Mouse (Mus musculus) brain, adult 2 months (tissue): ENCODE results near the gene Mlycd.
"Not testable (repeated sequence)": the region's sequence is repeated elsewhere in the genome, so short reads cannot be mapped to it uniquely, and the experiment has no call there.

Experiments
- DNase-seq: peaks from one replicate; pipeline ENCODE4 v3.0.0; 2011; ENCODE audit warnings: low read depth, low spot score

The Mlycd gene

GRCm38 (mm10) chr8:119394524-119395026 lies at the start of gene Mlycd:
Mlycd (plus strand) TSS chr8:119394878.
- DNase-seq = peak; percentile 97

- DNase-seq = no peak
Observed at GRCm38 (mm10) chr8:119345029-119345682, 49.5 kb upstream of the Mlycd start.

- DNase-seq = no peak
Observed at GRCm38 (mm10) chr8:119345683-119346075, 49.0 kb upstream of the Mlycd start.

DNA sequence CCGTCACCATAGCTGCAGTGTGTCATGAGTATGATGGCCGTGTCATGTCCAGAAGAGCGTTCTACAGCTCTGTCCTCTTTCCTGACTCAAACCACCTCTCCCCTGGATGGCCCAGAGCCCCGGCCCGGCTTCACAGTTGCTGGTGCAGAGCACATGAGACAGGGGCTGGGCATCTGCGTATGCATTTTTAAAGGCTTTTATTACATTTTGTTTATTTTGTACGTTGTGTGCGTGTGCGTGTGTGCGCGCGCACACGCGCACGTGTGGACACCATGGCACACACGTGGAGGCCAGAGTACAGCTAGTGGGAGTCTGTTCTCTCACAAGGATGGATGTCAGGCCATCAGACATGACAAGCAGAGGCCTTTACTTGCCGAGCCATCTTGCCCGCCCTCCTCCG lies 43.0 kb upstream of the Mlycd start:
- DNase-seq = no peak

- peak; percentile 40 for DNase-seq
Observed at GRCm38 (mm10) chr8:119352977-119353658, 41.6 kb upstream of the Mlycd start.

GRCm38 (mm10) chr8:119353659-119354023 lies 41.0 kb upstream of the Mlycd start:
- no peak for DNase-seq

DNA sequence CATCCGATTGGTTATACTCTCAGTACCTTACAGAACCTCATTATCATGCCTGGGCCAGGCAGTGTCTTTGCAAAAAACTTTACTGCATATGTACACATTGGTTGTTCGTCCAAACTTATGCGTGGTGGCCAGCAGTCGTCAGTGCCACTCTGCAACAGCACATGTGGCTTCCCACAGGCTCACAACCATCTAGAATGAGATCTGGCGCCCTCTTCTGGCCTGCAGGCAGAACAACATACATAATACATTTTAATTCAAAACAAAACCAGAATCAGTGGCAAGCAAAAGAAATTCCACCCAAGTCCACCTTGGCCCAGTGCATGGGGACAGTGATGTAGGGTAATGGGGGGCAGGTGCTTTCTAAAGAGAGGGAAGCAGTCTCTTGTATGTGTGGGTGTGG lies 38.0 kb upstream of the Mlycd start:
- peak; percentile 33 for DNase-seq

- no peak for DNase-seq
Observed at GRCm38 (mm10) chr8:119358175-119358574, 36.5 kb upstream of the Mlycd start.

DNA sequence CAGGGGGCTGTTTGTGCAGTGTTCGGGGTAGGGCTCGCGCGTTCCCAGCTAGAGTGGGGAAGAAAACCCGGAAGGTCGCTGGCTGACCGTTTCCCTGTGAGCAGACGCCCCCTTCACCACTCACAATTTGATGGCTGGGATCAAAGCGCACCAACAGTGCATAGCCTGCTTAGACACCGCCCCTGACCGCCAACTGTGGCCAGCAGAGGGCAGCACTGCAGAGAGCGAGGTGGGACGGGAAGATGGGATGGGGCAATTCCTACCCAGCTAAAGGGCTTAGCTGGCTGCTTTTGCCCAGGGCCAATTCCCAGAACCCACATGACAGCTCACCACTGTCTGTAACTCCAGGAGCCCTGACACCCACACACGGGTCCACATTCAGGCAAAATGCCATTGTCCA lies 35.8 kb upstream of the Mlycd start:
- DNase-seq = no peak

DNA sequence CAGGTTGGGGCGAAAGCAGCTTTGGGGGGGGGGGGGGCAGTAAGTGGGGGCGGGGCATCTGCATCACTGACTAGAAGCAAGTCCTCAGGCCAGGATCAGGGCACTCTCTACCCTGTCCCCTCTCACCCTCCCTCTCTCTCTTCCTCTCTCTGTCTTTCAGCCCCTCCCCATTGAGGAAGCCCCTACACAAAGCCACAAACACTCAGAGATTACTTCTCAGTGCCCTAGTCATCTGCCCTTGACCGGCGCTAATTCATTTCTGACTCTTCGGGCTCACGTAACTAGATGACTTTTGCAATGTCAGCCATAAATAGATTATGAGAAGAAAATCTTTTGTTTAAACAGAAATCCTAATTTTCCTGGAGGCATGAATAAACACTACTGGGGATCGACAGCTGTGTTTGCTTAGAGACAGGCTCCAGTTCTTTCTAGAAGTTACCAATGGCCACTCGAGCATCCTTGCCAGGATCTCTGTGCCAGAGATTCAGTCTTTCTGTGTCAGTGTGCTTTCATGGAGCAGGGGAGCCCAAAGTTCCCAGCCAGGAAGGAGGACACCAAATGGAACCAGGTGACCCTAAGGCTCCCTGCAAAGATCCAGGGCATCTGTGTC lies 33.9 kb upstream of the Mlycd start:
- DNase-seq = no peak

DNA sequence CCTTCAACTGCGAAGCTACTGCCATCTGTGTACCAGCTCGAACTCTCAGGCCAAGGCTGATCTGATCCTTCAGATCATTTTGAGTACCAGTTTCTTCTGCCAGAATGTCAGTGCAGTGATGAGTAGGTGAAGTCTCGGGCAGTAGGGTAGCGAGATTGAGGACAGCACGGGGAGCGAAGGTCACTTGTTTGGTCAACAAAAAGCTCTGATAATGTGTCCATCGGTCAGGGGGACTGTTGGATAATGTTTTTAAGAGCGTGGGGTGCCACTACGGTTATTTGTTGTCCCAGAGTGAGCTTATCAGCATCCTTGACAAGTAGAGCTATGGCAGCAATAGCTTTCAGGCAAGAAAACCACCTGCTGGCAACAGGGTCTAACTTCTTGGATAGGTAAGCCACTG lies 20.0 kb upstream of the Mlycd start:
- not testable (repeated sequence) for DNase-seq

DNA sequence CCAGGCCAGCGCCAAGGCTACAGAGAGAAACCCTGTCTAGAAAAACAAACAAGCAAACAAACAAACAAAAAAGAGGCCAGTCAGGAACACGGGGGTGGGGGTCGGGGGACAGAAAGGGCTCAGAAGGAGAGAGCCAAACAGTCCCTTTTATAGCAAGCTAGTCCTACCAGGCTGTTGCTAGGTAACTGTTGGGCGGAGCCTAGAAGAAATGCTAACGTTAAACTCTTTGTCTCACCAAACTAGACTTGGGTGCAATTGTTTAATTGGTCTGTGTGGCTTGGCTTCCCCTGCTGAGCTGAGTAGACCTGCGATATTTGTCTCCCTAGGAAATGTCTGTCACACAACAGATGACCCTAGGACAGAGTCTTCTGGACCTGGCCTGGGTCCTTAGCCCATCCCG lies 16.2 kb upstream of the Mlycd start:
- no peak for DNase-seq

- DNase-seq = peak; percentile 77
Observed at GRCm38 (mm10) chr8:119380619-119381018, 14.1 kb upstream of the Mlycd start.

GRCm38 (mm10) chr8:119384478-119384877 lies 10.2 kb upstream of the Mlycd start:
- DNase-seq = peak; percentile 84

DNA sequence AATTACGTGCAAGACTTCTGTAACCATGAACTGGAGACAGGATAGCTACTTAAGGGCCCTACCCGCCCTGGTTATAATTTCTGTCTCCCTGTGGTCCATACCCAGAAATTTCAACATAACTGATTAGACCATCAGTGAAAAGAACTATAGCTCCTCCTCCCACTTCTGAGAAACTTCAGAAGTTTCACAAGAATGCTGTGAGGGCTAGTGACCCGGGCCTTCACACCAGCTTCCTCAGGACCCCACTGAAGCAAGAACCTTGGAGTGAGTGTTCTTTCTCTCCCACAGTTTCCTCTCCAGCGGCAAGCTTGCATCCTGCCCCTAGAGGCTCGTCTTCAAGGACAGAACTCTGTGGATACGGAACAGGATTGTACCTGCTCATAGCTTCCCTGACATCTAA lies 8.8 kb upstream of the Mlycd start:
- no peak for DNase-seq

- DNase-seq = no peak
Observed at GRCm38 (mm10) chr8:119386988-119387387, 7.7 kb upstream of the Mlycd start.

GRCm38 (mm10) chr8:119394097-119394496 lies 581 bp upstream of the Mlycd start:
- no peak for DNase-seq

GRCm38 (mm10) chr8:119395072-119395950 lies 633 bp downstream of the Mlycd start:
- peak; percentile 53 for DNase-seq

GRCm38 (mm10) chr8:119398558-119398957 lies 3.9 kb downstream of the Mlycd start:
- no peak for DNase-seq

GRCm38 (mm10) chr8:119399255-119399654 lies 4.6 kb downstream of the Mlycd start:
- no peak for DNase-seq

- no peak for DNase-seq
Observed at GRCm38 (mm10) chr8:119400122-119400671, 5.5 kb downstream of the Mlycd start.

DNA sequence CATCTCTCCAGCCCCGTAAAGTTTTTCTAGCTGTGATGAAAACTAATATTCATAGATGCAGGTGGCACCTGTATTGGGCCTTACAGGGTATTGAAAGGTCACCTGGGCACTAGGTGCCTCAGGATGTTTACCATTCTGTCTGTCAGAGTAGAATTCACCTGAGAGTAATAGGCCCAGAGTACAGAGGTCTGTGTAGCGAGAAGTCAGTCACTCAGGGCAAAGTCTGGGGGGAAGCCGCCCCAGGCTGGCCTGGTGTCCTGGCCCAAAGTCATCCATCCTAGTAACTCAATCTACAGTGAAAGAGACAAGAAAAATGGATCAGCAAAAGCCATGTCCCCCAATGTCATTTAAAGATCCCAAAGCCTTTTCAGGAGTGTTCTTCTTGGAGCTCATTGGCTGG lies 6.2 kb downstream of the Mlycd start:
- DNase-seq = no peak
